Comparison of ENCODE assay signal across 9 mouse cellular contexts in the genomic region with DNA sequence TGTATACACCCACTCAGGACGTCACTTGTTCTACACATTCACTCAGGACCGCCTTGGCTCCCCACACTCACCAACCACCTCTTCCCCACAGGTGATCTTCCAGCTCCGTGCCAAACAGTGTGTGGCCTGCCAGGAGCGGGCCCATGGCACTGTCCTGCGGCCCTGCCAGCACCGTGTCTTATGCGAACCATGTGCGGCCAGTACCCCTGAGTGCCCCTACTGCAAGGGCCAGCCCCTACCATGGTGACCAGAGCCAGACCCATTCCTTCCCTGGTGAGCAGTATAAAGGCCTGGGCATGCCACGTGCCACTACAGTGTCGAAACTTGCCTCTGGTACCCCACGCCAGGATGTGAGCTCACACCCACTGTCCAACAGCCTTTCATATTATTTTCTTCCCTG. TPM values are rescaled to one million over a fixed set of nuclear protein-coding genes. Genes with fewer than 3 reads are reported as not detected.
DNase-seq lines count a peak whose midpoint lies in the region; ATAC-seq and TF ChIP-seq lines count a peak whose summit lies in the region.
"Not testable (repeated sequence)": the region's sequence is repeated elsewhere in the genome, so short reads cannot be mapped to it uniquely, and the experiment has no call there.
"Had no signal": no experiment of that assay in that cellular context is flagged by ENCODE, and none has a peak within 500 bp of the region (broad histone marks: within the 10 kb centered on the region; RNA-seq: fewer than 3 reads in every experiment).

No protein-coding gene starts in this region.

- H3K9ac ChIP-seq in forebrain, embryonic 15.5 days (replicated peaks); heart, postnatal 0 days (replicated peaks; ENCODE audit: low read depth, low read length); hindbrain, embryonic 16.5 days (ENCODE audit: low read depth, low read length); liver, embryonic 13.5 days; midbrain, embryonic 13.5 days (replicated peaks); neural tube, embryonic 13.5 days: not testable (repeated sequence)

- not testable (repeated sequence) for H3K27me3 ChIP-seq in forebrain, embryonic 15.5 days; heart, postnatal 0 days (ENCODE audit: control insufficient read depth, insufficient read depth, low read length); hindbrain, embryonic 16.5 days (replicated peaks; ENCODE audit: control insufficient read depth, insufficient read depth, low read length); liver, embryonic 13.5 days; midbrain, embryonic 13.5 days; neural tube, embryonic 13.5 days

- ATAC-seq in common myeloid progenitor, adult 5-6 weeks (replicated peaks; ENCODE audit: low read depth, poor library complexity, severe bottlenecking): peak; percentile 23; the same call in 1 of the 2 replicates
- peak; percentile 77 for ATAC-seq in forebrain, embryonic 15.5 days (replicated peaks)
- ATAC-seq in heart, postnatal 0 days (ENCODE audit: insufficient read depth, low read depth): peak; percentile 68; the same call in 1 of the 2 replicates
- peak; percentile 84 for ATAC-seq in hindbrain, embryonic 16.5 days
- peak; percentile 37; the same call in 1 of the 2 replicates for ATAC-seq in liver, embryonic 13.5 days (ENCODE audit: low read depth)
- peak; percentile 73 for ATAC-seq in midbrain, embryonic 13.5 days
- ATAC-seq in neural tube, embryonic 13.5 days (ENCODE audit: low read depth): peak; percentile 72; the same call in 1 of the 2 replicates

- TF ChIP-seq CTCF in heart, postnatal 0 days (IDR thresholded peaks at IDR 0.05; ENCODE audit: low read depth): not testable (repeated sequence)

- not testable (repeated sequence) for H3K4me1 ChIP-seq in forebrain, embryonic 15.5 days; heart, postnatal 0 days (ENCODE audit: control insufficient read depth, insufficient read depth); hindbrain, embryonic 16.5 days (ENCODE audit: control insufficient read depth, insufficient read depth, low read depth, low read length); midbrain, embryonic 13.5 days (replicated peaks); neural tube, embryonic 13.5 days (replicated peaks)
- peaks cover 25% of the 10 kb centered on the region for H3K4me1 ChIP-seq in liver, embryonic 13.5 days (replicated peaks)

- TF ChIP-seq EP300 in heart, postnatal 0 days (IDR thresholded peaks at IDR 0.05; ENCODE audit: low read depth): not testable (repeated sequence)

- DNase-seq in heart, postnatal 0 days (ENCODE audit: low spot score); liver, embryonic 13.5 days: not testable (repeated sequence)

- H3K27ac ChIP-seq in forebrain, embryonic 15.5 days (replicated peaks); heart, postnatal 0 days (ENCODE audit: low read depth); hindbrain, embryonic 16.5 days (ENCODE audit: low read depth, low read length); liver, embryonic 13.5 days; midbrain, embryonic 13.5 days; neural tube, embryonic 13.5 days (replicated peaks): not testable (repeated sequence)

- H3K4me3 ChIP-seq in forebrain, embryonic 15.5 days; heart, postnatal 0 days (ENCODE audit: low read depth, low read length); hindbrain, embryonic 16.5 days (ENCODE audit: low read length); liver, embryonic 13.5 days (replicated peaks); midbrain, embryonic 13.5 days (replicated peaks); neural tube, embryonic 13.5 days: not testable (repeated sequence)

- H3K4me2 ChIP-seq in forebrain, embryonic 15.5 days (replicated peaks); heart, postnatal 0 days (ENCODE audit: low read depth, low read length); hindbrain, embryonic 16.5 days (ENCODE audit: low read length); liver, embryonic 13.5 days; midbrain, embryonic 13.5 days (replicated peaks); neural tube, embryonic 13.5 days: not testable (repeated sequence)

- H3K36me3 ChIP-seq in forebrain, embryonic 15.5 days: peaks cover 32% of the 10 kb centered on the region
- peaks cover 39% of the 10 kb centered on the region for H3K36me3 ChIP-seq in heart, postnatal 0 days (replicated peaks; ENCODE audit: control insufficient read depth, insufficient read depth, low read length)
- H3K36me3 ChIP-seq in hindbrain, embryonic 16.5 days (ENCODE audit: control insufficient read depth, insufficient read depth, low read length): peaks cover 15% of the 10 kb centered on the region
- H3K36me3 ChIP-seq in liver, embryonic 13.5 days: peaks cover 74% of the 10 kb centered on the region
- peaks cover 54% of the 10 kb centered on the region for H3K36me3 ChIP-seq in midbrain, embryonic 13.5 days
- peaks cover 52% of the 10 kb centered on the region for H3K36me3 ChIP-seq in neural tube, embryonic 13.5 days

- not testable (repeated sequence) for H3K9me3 ChIP-seq in forebrain, embryonic 15.5 days; heart, postnatal 0 days (replicated peaks; ENCODE audit: control insufficient read depth, low read length); hindbrain, embryonic 16.5 days (ENCODE audit: control insufficient read depth, low read length); liver, embryonic 13.5 days (replicated peaks); midbrain, embryonic 13.5 days; neural tube, embryonic 13.5 days

- 93% methylated on average over 6 of the region's 11 CpGs for WGBS in forebrain, embryonic 15.5 days
- 88% methylated on average over 5 of the region's 11 CpGs for WGBS in heart, postnatal 0 days
- 93% methylated on average over 6 of the region's 11 CpGs for WGBS in hindbrain, embryonic 16.5 days
- 94% methylated on average over 7 of the region's 11 CpGs for WGBS in liver, embryonic 13.5 days (ENCODE audit: insufficient replicate concordance)
- WGBS in midbrain, embryonic 13.5 days: 92% methylated on average over 4 of the region's 11 CpGs
- 94% methylated on average over 6 of the region's 11 CpGs for WGBS in neural tube, embryonic 13.5 days

RNA-seq across cellular contexts. Expression of gene Gnptg, which starts 8.3 kb away (rescaled TPM):
- 13.6 and 14.3 TPM in 2 replicates for total RNA-seq in common myeloid progenitor, adult 5-6 weeks (2017)
- 85.5 and 85.7 TPM in 2 replicates for polyA plus RNA-seq in forebrain, embryonic 15.5 days (2015; fragmentation: Nextera tagmentation; extraction: Ambion mirVana)
- total RNA-seq in heart, postnatal 0 days (2014; rRNA removed; ENCODE audit: low replicate concordance): 20.4 and 24.2 TPM in 2 replicates
- polyA plus RNA-seq in heart, postnatal 0 days (2015; fragmentation: Nextera tagmentation; extraction: Ambion mirVana): 21.0 and 22.7 TPM in 2 replicates
- polyA plus RNA-seq in hindbrain, embryonic 16.5 days (2015; fragmentation: Nextera tagmentation; extraction: Ambion mirVana): 110 and 114 TPM in 2 replicates
- 21.4 and 21.5 TPM in 2 replicates for polyA plus RNA-seq in liver, embryonic 13.5 days (2015; fragmentation: Nextera tagmentation; extraction: Ambion mirVana)
- 86.0 and 90.4 TPM in 2 replicates for polyA plus RNA-seq in midbrain, embryonic 13.5 days (2015; fragmentation: Nextera tagmentation; extraction: Ambion mirVana)
- 72.4 and 90.8 TPM in 2 replicates for polyA plus RNA-seq in neural tube, embryonic 13.5 days (2015; fragmentation: Nextera tagmentation; extraction: Ambion mirVana)

RNA-seq across cellular contexts. Expression of gene Tsr3, which starts 8.3 kb away (rescaled TPM):
- total RNA-seq in common myeloid progenitor, adult 5-6 weeks (2017): 30.2 and 34.1 TPM in 2 replicates
- 66.2 and 69.2 TPM in 2 replicates for polyA plus RNA-seq in forebrain, embryonic 15.5 days (2015; fragmentation: Nextera tagmentation; extraction: Ambion mirVana)
- 31.2 and 32.4 TPM in 2 replicates for total RNA-seq in heart, postnatal 0 days (2014; rRNA removed; ENCODE audit: low replicate concordance)
- polyA plus RNA-seq in heart, postnatal 0 days (2015; fragmentation: Nextera tagmentation; extraction: Ambion mirVana): 23.4 and 24.3 TPM in 2 replicates
- polyA plus RNA-seq in hindbrain, embryonic 16.5 days (2015; fragmentation: Nextera tagmentation; extraction: Ambion mirVana): 57.4 and 58.2 TPM in 2 replicates
- polyA plus RNA-seq in liver, embryonic 13.5 days (2015; fragmentation: Nextera tagmentation; extraction: Ambion mirVana): 24.2 and 27.6 TPM in 2 replicates
- polyA plus RNA-seq in midbrain, embryonic 13.5 days (2015; fragmentation: Nextera tagmentation; extraction: Ambion mirVana): 61.1 and 63.1 TPM in 2 replicates
- 62.1 and 62.3 TPM in 2 replicates for polyA plus RNA-seq in neural tube, embryonic 13.5 days (2015; fragmentation: Nextera tagmentation; extraction: Ambion mirVana)

RNA-seq across cellular contexts. Expression of gene Baiap3, which starts 24.5 kb away (rescaled TPM):
- total RNA-seq in common myeloid progenitor, adult 5-6 weeks (2017): 0.59 and 2.6 TPM in 2 replicates
- 7.2 and 10.1 TPM in 2 replicates for polyA plus RNA-seq in forebrain, embryonic 15.5 days (2015; fragmentation: Nextera tagmentation; extraction: Ambion mirVana)
- total RNA-seq in heart, postnatal 0 days (2014; rRNA removed; ENCODE audit: low replicate concordance): 2.1 TPM in 1 of 2 replicates, not detected in the other
- polyA plus RNA-seq in heart, postnatal 0 days (2015; fragmentation: Nextera tagmentation; extraction: Ambion mirVana): 0.12 and 0.22 TPM in 2 replicates
- 23.4 and 26.0 TPM in 2 replicates for polyA plus RNA-seq in hindbrain, embryonic 16.5 days (2015; fragmentation: Nextera tagmentation; extraction: Ambion mirVana)
- polyA plus RNA-seq in liver, embryonic 13.5 days (2015; fragmentation: Nextera tagmentation; extraction: Ambion mirVana): 0.12 and 0.25 TPM in 2 replicates
- 8.7 and 9.2 TPM in 2 replicates for polyA plus RNA-seq in midbrain, embryonic 13.5 days (2015; fragmentation: Nextera tagmentation; extraction: Ambion mirVana)
- polyA plus RNA-seq in neural tube, embryonic 13.5 days (2015; fragmentation: Nextera tagmentation; extraction: Ambion mirVana): 3.7 and 3.8 TPM in 2 replicates
- total RNA-seq: gastrocnemius, adult 8-10 months had no signal
- polyA plus RNA-seq: erythroblast, embryonic 14.5 days had no signal

RNA-seq across cellular contexts. Expression of gene Ube2i, which starts 42.8 kb away (rescaled TPM):
- 313 and 322 TPM in 2 replicates for total RNA-seq in common myeloid progenitor, adult 5-6 weeks (2017)
- 680 and 683 TPM in 2 replicates for polyA plus RNA-seq in forebrain, embryonic 15.5 days (2015; fragmentation: Nextera tagmentation; extraction: Ambion mirVana)
- 293 and 343 TPM in 2 replicates for total RNA-seq in heart, postnatal 0 days (2014; rRNA removed; ENCODE audit: low replicate concordance)
- 253 and 259 TPM in 2 replicates for polyA plus RNA-seq in heart, postnatal 0 days (2015; fragmentation: Nextera tagmentation; extraction: Ambion mirVana)
- 409 and 435 TPM in 2 replicates for polyA plus RNA-seq in hindbrain, embryonic 16.5 days (2015; fragmentation: Nextera tagmentation; extraction: Ambion mirVana)
- 333 and 391 TPM in 2 replicates for polyA plus RNA-seq in liver, embryonic 13.5 days (2015; fragmentation: Nextera tagmentation; extraction: Ambion mirVana)
- polyA plus RNA-seq in midbrain, embryonic 13.5 days (2015; fragmentation: Nextera tagmentation; extraction: Ambion mirVana): 672 and 679 TPM in 2 replicates
- polyA plus RNA-seq in neural tube, embryonic 13.5 days (2015; fragmentation: Nextera tagmentation; extraction: Ambion mirVana): 503 and 513 TPM in 2 replicates

RNA-seq across cellular contexts. Expression of gene Unkl, which starts 43.4 kb away (rescaled TPM):
- 6.9 and 15.5 TPM in 2 replicates for total RNA-seq in common myeloid progenitor, adult 5-6 weeks (2017)
- 10.6 and 14.2 TPM in 2 replicates for polyA plus RNA-seq in forebrain, embryonic 15.5 days (2015; fragmentation: Nextera tagmentation; extraction: Ambion mirVana)
- total RNA-seq in heart, postnatal 0 days (2014; rRNA removed; ENCODE audit: low replicate concordance): 3.2 and 4.8 TPM in 2 replicates
- 2.8 and 3.0 TPM in 2 replicates for polyA plus RNA-seq in heart, postnatal 0 days (2015; fragmentation: Nextera tagmentation; extraction: Ambion mirVana)
- 16.0 and 17.6 TPM in 2 replicates for polyA plus RNA-seq in hindbrain, embryonic 16.5 days (2015; fragmentation: Nextera tagmentation; extraction: Ambion mirVana)
- polyA plus RNA-seq in liver, embryonic 13.5 days (2015; fragmentation: Nextera tagmentation; extraction: Ambion mirVana): 14.4 and 18.0 TPM in 2 replicates
- 13.0 and 13.4 TPM in 2 replicates for polyA plus RNA-seq in midbrain, embryonic 13.5 days (2015; fragmentation: Nextera tagmentation; extraction: Ambion mirVana)
- 9.3 and 11.0 TPM in 2 replicates for polyA plus RNA-seq in neural tube, embryonic 13.5 days (2015; fragmentation: Nextera tagmentation; extraction: Ambion mirVana)

Comparison
In these comparisons a context has a peak if more than half of its experiments do, and no peak if none do; other contexts are left out.
1. ATAC-seq: peak in every context shown above with its lines; median percentile 84 in hindbrain, embryonic 16.5 days; 77 in forebrain, embryonic 15.5 days; 73 in midbrain, embryonic 13.5 days; 72 in neural tube, embryonic 13.5 days; 68 in heart, postnatal 0 days; 37 in liver, embryonic 13.5 days; 23 in common myeloid progenitor, adult 5-6 weeks.